Mouse (Mus musculus): Measurements from ENCODE around the gene Rgs18.

GRCm38 (mm10) chr1:144704373-144704772 is 70.9 kb downstream of the Rgs18 start:
- TF ChIP-seq CTCF (IDR thresholded peaks at IDR 0.05) (no peak), EP300 (IDR thresholded peaks at IDR 0.05) (no peak)
